Mouse (Mus musculus): ENCODE results near the gene Igfals. TPM values are rescaled to one million over a fixed set of nuclear protein-coding genes. Genes with fewer than 3 reads are reported as not detected.

The Igfals gene
- polyA plus RNA-seq, 1 experiment: 3.0 TPM

- H3K27me3 ChIP-seq (ENCODE audit: control insufficient read depth, insufficient read depth, low read length, poor library complexity, severe bottlenecking): no peaks in the 10 kb centered on the region
- no peak overlapping the region for H3K27ac ChIP-seq (ENCODE audit: insufficient read depth, low read length)
- H3K4me1 ChIP-seq (ENCODE audit: control insufficient read depth, insufficient read depth, low read length): peaks cover 1% of the 10 kb centered on the region
- H3K4me3 ChIP-seq (ENCODE audit: low read depth, low read length): no peak overlapping the region
- H3K36me3 ChIP-seq (ENCODE audit: control insufficient read depth, insufficient read depth, low read length, poor library complexity, severe bottlenecking): no peaks in the 10 kb centered on the region
- TF ChIP-seq CTCF (IDR thresholded peaks at IDR 0.05; ENCODE audit: low read depth, low read length) (no peak), EP300 (IDR thresholded peaks at IDR 0.05; ENCODE audit: insufficient read depth, low read depth, low read length) (no peak), POLR2A (IDR thresholded peaks at IDR 0.05; ENCODE audit: insufficient read depth, low read length) (no peak)
- H3K9ac ChIP-seq (ENCODE audit: low read depth, poor library complexity, severe bottlenecking): no peak overlapping the region
- H3K9me3 ChIP-seq (replicated peaks; ENCODE audit: control insufficient read depth, insufficient read depth, low read length, poor library complexity, severe bottlenecking): no peaks in the 10 kb centered on the region
Observed at GRCm38 (mm10) chr17:24856589-24856988, 9.2 kb upstream of the Igfals start.

DNA sequence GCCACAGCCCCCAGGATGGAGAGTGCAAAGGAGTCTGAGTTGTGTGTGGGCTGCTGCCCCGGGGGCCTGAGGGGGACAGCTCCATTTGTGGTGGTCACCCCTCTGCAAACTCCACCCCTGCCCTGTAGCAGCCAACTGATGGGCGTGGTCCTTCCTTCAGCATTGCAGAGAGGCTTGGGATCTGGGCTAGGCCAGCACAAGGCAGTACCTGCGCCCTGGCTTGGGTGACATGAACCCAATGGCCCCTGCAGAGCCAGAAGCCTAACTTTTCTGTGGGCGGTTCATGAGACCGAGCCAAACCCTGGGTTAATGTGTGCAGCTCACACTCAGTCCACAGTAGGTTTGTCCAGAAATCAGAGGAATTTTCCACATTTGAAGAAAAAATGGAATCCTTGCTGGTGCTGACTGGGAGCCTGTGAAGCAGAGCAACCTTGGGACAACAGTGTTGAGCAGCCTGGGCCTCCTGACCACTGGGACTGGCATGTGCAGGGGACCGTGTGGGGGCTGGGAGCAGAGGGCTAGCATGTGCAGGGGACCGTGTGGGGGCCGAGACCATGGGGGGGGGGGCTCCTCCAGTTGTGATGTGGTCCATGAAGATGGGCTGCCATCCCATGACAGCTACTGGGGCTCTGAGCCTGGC is 7.8 kb upstream of the Igfals start:
- no peak overlapping the region for H3K4me3 ChIP-seq (ENCODE audit: low read depth, low read length)
- H3K9me3 ChIP-seq (replicated peaks; ENCODE audit: control insufficient read depth, insufficient read depth, low read length, poor library complexity, severe bottlenecking): no peaks in the 10 kb centered on the region
- H3K36me3 ChIP-seq (ENCODE audit: control insufficient read depth, insufficient read depth, low read length, poor library complexity, severe bottlenecking): no peaks in the 10 kb centered on the region
- H3K4me1 ChIP-seq (ENCODE audit: control insufficient read depth, insufficient read depth, low read length): peaks cover 1% of the 10 kb centered on the region
- no peak for TF ChIP-seq POLR2A (IDR thresholded peaks at IDR 0.05; ENCODE audit: insufficient read depth, low read length)
- TF ChIP-seq EP300 (IDR thresholded peaks at IDR 0.05; ENCODE audit: insufficient read depth, low read depth, low read length): no peak
- no peak for TF ChIP-seq CTCF (IDR thresholded peaks at IDR 0.05; ENCODE audit: low read depth, low read length)
- no peak overlapping the region for H3K27ac ChIP-seq (ENCODE audit: insufficient read depth, low read length)
- no peaks in the 10 kb centered on the region for H3K27me3 ChIP-seq (ENCODE audit: control insufficient read depth, insufficient read depth, low read length, poor library complexity, severe bottlenecking)
- H3K9ac ChIP-seq (ENCODE audit: low read depth, poor library complexity, severe bottlenecking): no peak overlapping the region

DNA sequence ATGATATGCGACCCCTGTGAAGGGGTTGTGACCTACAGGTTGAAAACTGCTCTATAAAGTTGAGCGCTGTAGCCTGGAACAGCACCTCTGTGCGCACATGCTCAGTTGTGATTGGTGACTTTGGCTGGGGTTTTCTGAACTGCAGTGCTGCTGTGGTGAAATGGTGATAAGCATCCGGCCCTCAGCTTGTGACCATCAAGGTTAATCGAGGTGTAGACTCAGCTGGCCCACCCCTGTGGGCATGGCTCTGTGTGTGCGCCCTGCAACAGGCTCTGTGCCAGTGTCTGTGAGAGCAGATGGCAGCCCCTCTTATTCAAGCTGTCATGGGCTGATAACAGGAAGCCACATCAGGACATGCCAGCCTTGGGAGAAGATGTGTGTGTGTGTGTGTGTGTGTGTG is 6.8 kb upstream of the Igfals start:
- Histone ChIP-seq H3K9ac (ENCODE audit: low read depth, poor library complexity, severe bottlenecking) (no peak overlapping the region), H3K4me1 (ENCODE audit: control insufficient read depth, insufficient read depth, low read length) (peaks cover 1% of the 10 kb centered on the region), H3K9me3 (replicated peaks; ENCODE audit: control insufficient read depth, insufficient read depth, low read length, poor library complexity, severe bottlenecking) (no peaks in the 10 kb centered on the region), H3K27ac (ENCODE audit: insufficient read depth, low read length) (no peak overlapping the region), H3K4me3 (ENCODE audit: low read depth, low read length) (no peak overlapping the region), H3K36me3 (ENCODE audit: control insufficient read depth, insufficient read depth, low read length, poor library complexity, severe bottlenecking) (no peaks in the 10 kb centered on the region), H3K27me3 (ENCODE audit: control insufficient read depth, insufficient read depth, low read length, poor library complexity, severe bottlenecking) (no peaks in the 10 kb centered on the region)
- TF ChIP-seq CTCF (IDR thresholded peaks at IDR 0.05; ENCODE audit: low read depth, low read length): no peak
- TF ChIP-seq POLR2A (IDR thresholded peaks at IDR 0.05; ENCODE audit: insufficient read depth, low read length): no peak

GRCm38 (mm10) chr17:24860076-24860475 is 5.7 kb upstream of the Igfals start:
- H3K27me3 ChIP-seq (ENCODE audit: control insufficient read depth, insufficient read depth, low read length, poor library complexity, severe bottlenecking): no peaks in the 10 kb centered on the region
- no peak overlapping the region for H3K9ac ChIP-seq (ENCODE audit: low read depth, poor library complexity, severe bottlenecking)
- no peak overlapping the region for H3K27ac ChIP-seq (ENCODE audit: insufficient read depth, low read length)
- H3K4me3 ChIP-seq (ENCODE audit: low read depth, low read length): no peak overlapping the region
- no peaks in the 10 kb centered on the region for H3K36me3 ChIP-seq (ENCODE audit: control insufficient read depth, insufficient read depth, low read length, poor library complexity, severe bottlenecking)
- H3K9me3 ChIP-seq (replicated peaks; ENCODE audit: control insufficient read depth, insufficient read depth, low read length, poor library complexity, severe bottlenecking): no peaks in the 10 kb centered on the region
- peaks cover 1% of the 10 kb centered on the region for H3K4me1 ChIP-seq (ENCODE audit: control insufficient read depth, insufficient read depth, low read length)
- no peak for TF ChIP-seq POLR2A (IDR thresholded peaks at IDR 0.05; ENCODE audit: insufficient read depth, low read length)
- no peak for TF ChIP-seq CTCF (IDR thresholded peaks at IDR 0.05; ENCODE audit: low read depth, low read length)
- TF ChIP-seq EP300 (IDR thresholded peaks at IDR 0.05; ENCODE audit: insufficient read depth, low read depth, low read length): no peak

GRCm38 (mm10) chr17:24861785-24862184 is 4.0 kb upstream of the Igfals start:
- no peak for TF ChIP-seq POLR2A (IDR thresholded peaks at IDR 0.05; ENCODE audit: insufficient read depth, low read length)
- TF ChIP-seq EP300 (IDR thresholded peaks at IDR 0.05; ENCODE audit: insufficient read depth, low read depth, low read length): no peak
- TF ChIP-seq CTCF (IDR thresholded peaks at IDR 0.05; ENCODE audit: low read depth, low read length): no peak
- H3K9ac ChIP-seq (ENCODE audit: low read depth, poor library complexity, severe bottlenecking): no peak overlapping the region
- H3K9me3 ChIP-seq (replicated peaks; ENCODE audit: control insufficient read depth, insufficient read depth, low read length, poor library complexity, severe bottlenecking): no peaks in the 10 kb centered on the region
- H3K27me3 ChIP-seq (ENCODE audit: control insufficient read depth, insufficient read depth, low read length, poor library complexity, severe bottlenecking): no peaks in the 10 kb centered on the region
- H3K4me1 ChIP-seq (ENCODE audit: control insufficient read depth, insufficient read depth, low read length): no peaks in the 10 kb centered on the region
- no peak overlapping the region for H3K27ac ChIP-seq (ENCODE audit: insufficient read depth, low read length)
- H3K36me3 ChIP-seq (ENCODE audit: control insufficient read depth, insufficient read depth, low read length, poor library complexity, severe bottlenecking): no peaks in the 10 kb centered on the region
- H3K4me3 ChIP-seq (ENCODE audit: low read depth, low read length): no peak overlapping the region

- Histone ChIP-seq H3K9me3 (replicated peaks; ENCODE audit: control insufficient read depth, insufficient read depth, low read length, poor library complexity, severe bottlenecking) (no peaks in the 10 kb centered on the region), H3K9ac (ENCODE audit: low read depth, poor library complexity, severe bottlenecking) (no peak overlapping the region)
Observed at GRCm38 (mm10) chr17:24867914-24868313, 2.1 kb downstream of the Igfals start.

More at GRCm38 (mm10) chr17:24867914-24868313, 2.1 kb downstream of the Igfals start:
- no peak overlapping the region for H3K4me3 ChIP-seq (ENCODE audit: low read depth, low read length)
- no peaks in the 10 kb centered on the region for H3K4me1 ChIP-seq (ENCODE audit: control insufficient read depth, insufficient read depth, low read length)
- H3K27me3 ChIP-seq (ENCODE audit: control insufficient read depth, insufficient read depth, low read length, poor library complexity, severe bottlenecking): no peaks in the 10 kb centered on the region
- no peak overlapping the region for H3K27ac ChIP-seq (ENCODE audit: insufficient read depth, low read length)
- no peaks in the 10 kb centered on the region for H3K36me3 ChIP-seq (ENCODE audit: control insufficient read depth, insufficient read depth, low read length, poor library complexity, severe bottlenecking)
- no peak for TF ChIP-seq CTCF (IDR thresholded peaks at IDR 0.05; ENCODE audit: low read depth, low read length)
- TF ChIP-seq EP300 (IDR thresholded peaks at IDR 0.05; ENCODE audit: insufficient read depth, low read depth, low read length): no peak
- no peak for TF ChIP-seq POLR2A (IDR thresholded peaks at IDR 0.05; ENCODE audit: insufficient read depth, low read length)
